Mouse (Mus musculus) embryonic facial prominence, embryonic 13.5 days (tissue): ENCODE data around the gene Trmt5. TPM values are rescaled to one million over a fixed set of nuclear protein-coding genes. Genes with fewer than 3 reads are reported as not detected.

Experiments used
- ATAC-seq: fragments of 200-750 bp; cut with Nextera tagmentation; 2 replicates; pipeline ENCODE4 v1.8.0; 2017; ENCODE audit warnings: low read depth; ENCODE audit not compliant: insufficient number of reproducible peaks, insufficient read depth, low FRiP score, low TSS enrichment
- H3K27ac ChIP-seq: fragments of 300-500 bp; sonication (generic); 2 replicates; pipeline ENCODE4 v1.5.1; 2015; ENCODE audit warnings: moderate library complexity, mild to moderate bottlenecking, inconsistent platforms
- H3K27me3 ChIP-seq: fragments of 300-500 bp; sonication (generic); 2 replicates; pipeline ENCODE4 v1.6.1; 2015; ENCODE audit warnings: mild to moderate bottlenecking, inconsistent platforms
- H3K36me3 ChIP-seq: fragments of 300-500 bp; sonication (generic); 2 replicates; pipeline ENCODE4 v1.6.1; 2015; ENCODE audit warnings: mild to moderate bottlenecking, inconsistent platforms
- H3K4me1 ChIP-seq: fragments of 300-500 bp; sonication (generic); 2 replicates; pipeline ENCODE4 v1.6.1; 2015; ENCODE audit warnings: inconsistent platforms
- H3K4me2 ChIP-seq: fragments of 300-500 bp; sonication (generic); 2 replicates; pipeline ENCODE4 v1.6.1; 2015; ENCODE audit warnings: moderate library complexity, mild to moderate bottlenecking, inconsistent platforms
- H3K4me3 ChIP-seq: fragments of 300-500 bp; sonication (generic); 2 replicates; pipeline ENCODE4 v1.5.1; 2015; ENCODE audit warnings: mild to moderate bottlenecking, inconsistent platforms
- H3K9ac ChIP-seq: fragments of 300-500 bp; sonication (generic); 2 replicates; pipeline ENCODE4 v1.6.1; 2015; ENCODE audit warnings: mild to moderate bottlenecking, inconsistent platforms
- H3K9me3 ChIP-seq: fragments of 300-500 bp; sonication (generic); 2 replicates; pipeline ENCODE4 v1.6.1; 2016; ENCODE audit warnings: inconsistent platforms
- WGBS: fragments of 180-500 bp; shearing (Covaris S2); methylation state at CpG from one replicate; pipeline ENCODE4 v1.1.7; 2015; ENCODE audit warnings: mixed read lengths; 5-methylcytosine and 5-hydroxymethylcytosine counted together
- polyA plus RNA-seq: library from polyadenylated mRNA; unstranded; fragments of >200 nt; fragmentation: Nextera tagmentation; extraction: Ambion mirVana; gene quantifications from 2 replicates; pipeline ENCODE4 v1.2.1, GENCODE M21; 2015

Trmt5 gene
- polyA plus RNA-seq, 1 experiment from 2014 or later = 18.9 TPM

DNA sequence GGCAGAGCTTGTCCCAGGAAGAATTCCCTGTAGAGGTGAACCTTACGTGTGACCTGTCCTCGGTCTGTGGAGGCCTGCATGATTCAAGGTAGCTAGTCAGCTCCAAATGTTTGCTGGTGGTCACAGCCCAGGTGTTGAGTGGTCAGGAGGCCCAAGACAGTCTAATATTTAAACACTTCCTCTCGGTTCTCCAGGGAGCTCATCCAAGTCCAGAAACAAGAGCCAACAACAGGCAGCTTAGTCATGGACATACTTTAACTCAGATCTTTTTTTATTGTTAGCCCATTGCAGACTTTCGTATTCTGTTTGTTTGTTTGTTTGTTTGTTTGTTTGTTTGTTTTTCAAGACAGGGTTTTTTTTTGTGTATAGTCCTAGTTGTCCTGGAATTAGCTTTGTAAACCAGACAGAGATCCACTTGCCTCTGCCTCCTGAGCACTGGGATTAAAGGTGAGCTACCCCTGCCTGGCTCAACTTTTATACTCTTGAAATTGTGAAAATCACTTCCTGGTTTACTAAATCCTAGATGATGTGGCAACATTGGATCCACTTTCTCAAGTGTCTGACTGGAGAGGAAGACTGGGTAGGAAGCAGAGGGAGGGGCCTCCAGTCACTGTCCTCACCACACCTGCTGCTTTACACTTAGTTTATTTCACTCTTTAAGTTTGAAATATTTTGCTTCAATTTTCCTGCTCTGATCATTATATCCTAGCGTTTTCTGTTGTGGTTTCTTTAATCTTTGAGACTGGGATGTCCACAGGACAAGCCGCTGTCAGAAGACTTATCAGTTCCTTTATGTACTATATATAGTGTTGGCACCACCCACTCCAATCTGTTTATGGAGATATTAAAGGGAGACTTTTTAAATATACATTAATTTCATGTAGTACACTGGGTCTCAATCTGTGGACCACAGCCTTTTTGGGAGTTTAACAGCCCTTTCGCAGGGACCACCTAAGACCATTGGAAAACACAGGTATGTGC is 31.5 kb upstream of the Trmt5 start:
- 89% methylated on average over 7 of the region's 7 CpGs for WGBS
- H3K9ac ChIP-seq = no peak overlapping the region
- peaks cover 15% of the 10 kb centered on the region for H3K36me3 ChIP-seq
- no peak overlapping the region for H3K4me2 ChIP-seq
- no peak overlapping the region for H3K27ac ChIP-seq
- H3K4me1 ChIP-seq = no peaks in the 10 kb centered on the region
- ATAC-seq = no peak
- H3K4me3 ChIP-seq = no peak overlapping the region
- no peaks in the 10 kb centered on the region for H3K9me3 ChIP-seq
- no peaks in the 10 kb centered on the region for H3K27me3 ChIP-seq

DNA sequence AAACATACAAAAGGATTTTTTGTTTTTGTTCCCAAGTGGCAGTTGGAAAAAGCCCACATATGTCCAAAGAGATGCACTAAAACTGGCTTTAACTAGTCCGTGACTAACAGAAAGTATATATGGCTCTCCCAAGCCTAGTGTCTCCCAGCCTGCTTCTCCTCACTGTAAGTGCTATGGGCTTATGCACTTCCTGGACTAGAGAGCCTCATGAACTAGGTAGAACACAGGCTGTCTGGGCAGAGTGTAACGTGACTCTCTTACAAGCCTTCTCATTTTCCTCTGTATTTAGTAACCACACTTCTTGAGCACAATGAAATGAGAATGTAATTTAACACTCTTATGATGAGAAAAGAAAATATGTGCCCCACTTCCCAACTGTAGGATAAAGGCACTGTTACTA is 22.2 kb upstream of the Trmt5 start:
- Histone ChIP-seq H3K36me3 (peaks cover 8% of the 10 kb centered on the region; the same call in 1 of the 2 replicates), H3K4me2 (no peak overlapping the region), H3K9me3 (no peaks in the 10 kb centered on the region), H3K27ac (no peak overlapping the region), H3K4me3 (no peak overlapping the region), H3K4me1 (no peaks in the 10 kb centered on the region), H3K27me3 (no peaks in the 10 kb centered on the region), H3K9ac (no peak overlapping the region)
- no peak for ATAC-seq
- WGBS = 62% methylated on average over 2 of the region's 2 CpGs

DNA sequence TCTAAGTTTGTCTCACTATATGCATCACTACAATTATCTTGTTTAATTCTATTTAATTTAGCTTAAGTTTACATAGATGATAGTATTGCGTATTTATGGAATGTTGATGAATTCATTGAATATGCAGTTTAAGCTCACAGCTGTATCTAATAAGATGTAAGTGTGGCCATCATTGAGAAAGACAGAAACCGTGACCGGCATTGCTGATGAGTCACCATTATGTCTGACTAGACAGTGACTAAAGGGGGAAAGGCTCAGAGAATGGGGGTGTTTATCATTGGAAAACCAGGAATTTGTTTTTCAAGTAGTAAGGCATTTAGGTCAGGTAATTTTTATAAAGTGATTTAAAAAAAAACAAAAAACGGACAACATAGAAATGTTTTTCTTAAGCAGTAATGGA is 21.2 kb upstream of the Trmt5 start:
- ATAC-seq = no peak
- H3K4me3 ChIP-seq = no peak overlapping the region
- H3K27me3 ChIP-seq = no peaks in the 10 kb centered on the region
- WGBS = 68% methylated on average over 4 of the region's 4 CpGs
- H3K9me3 ChIP-seq = no peaks in the 10 kb centered on the region
- H3K4me1 ChIP-seq = no peaks in the 10 kb centered on the region
- no peak overlapping the region for H3K4me2 ChIP-seq
- H3K36me3 ChIP-seq = peaks cover 8% of the 10 kb centered on the region; the same call in 1 of the 2 replicates
- H3K9ac ChIP-seq = no peak overlapping the region
- no peak overlapping the region for H3K27ac ChIP-seq

DNA sequence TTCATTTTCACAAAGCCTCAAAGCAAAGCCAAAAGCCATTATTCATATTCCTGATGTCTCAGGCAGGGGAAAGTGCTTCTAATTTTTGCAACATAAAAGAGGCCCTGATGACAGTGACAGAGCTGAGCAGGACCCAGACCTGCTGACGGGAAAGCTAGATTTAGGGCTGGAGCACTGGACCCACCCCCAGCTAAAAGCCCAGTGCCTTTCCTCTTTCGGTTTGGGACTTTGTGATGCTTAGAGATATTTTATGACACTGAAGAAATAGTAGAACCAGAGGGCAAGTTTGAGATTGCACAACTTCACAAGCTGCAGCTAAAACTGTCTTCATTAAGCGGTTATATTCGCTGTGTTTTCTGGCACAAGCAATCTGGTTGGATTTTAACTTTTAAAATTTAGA is 18.1 kb upstream of the Trmt5 start:
- peaks cover 8% of the 10 kb centered on the region for H3K36me3 ChIP-seq
- 88% methylated on average over 4 of the region's 4 CpGs for WGBS
- H3K4me3 ChIP-seq = no peak overlapping the region
- H3K9ac ChIP-seq = no peak overlapping the region
- no peak overlapping the region for H3K4me2 ChIP-seq
- no peaks in the 10 kb centered on the region for H3K4me1 ChIP-seq
- H3K9me3 ChIP-seq = no peaks in the 10 kb centered on the region
- no peak for ATAC-seq
- no peaks in the 10 kb centered on the region for H3K27me3 ChIP-seq
- H3K27ac ChIP-seq = no peak overlapping the region

DNA sequence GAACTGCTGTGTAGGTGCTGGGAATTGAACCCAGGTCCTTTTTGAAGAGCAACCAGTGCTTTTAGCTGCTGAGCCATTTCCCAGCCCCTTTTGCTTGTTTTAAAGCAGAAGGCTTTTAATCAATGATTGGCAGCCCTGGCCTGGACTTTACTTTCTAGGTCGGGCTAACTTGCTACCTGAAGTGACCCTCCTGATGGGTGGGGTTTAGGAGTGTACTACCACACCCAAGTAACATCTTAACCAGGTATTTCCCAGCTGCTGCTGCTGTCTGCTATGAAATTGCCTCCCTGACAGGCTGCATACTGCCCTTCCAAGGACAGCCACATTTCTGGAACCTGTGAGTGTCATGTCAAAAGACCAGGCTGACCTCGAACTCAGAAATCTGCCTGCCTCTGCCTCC is 14.0 kb upstream of the Trmt5 start:
- WGBS = 91% methylated on average over 2 of the region's 2 CpGs
- peaks cover 13% of the 10 kb centered on the region for H3K4me1 ChIP-seq
- no peaks in the 10 kb centered on the region for H3K27me3 ChIP-seq
- no peak overlapping the region for H3K9ac ChIP-seq
- H3K36me3 ChIP-seq = peaks cover 8% of the 10 kb centered on the region
- no peaks in the 10 kb centered on the region for H3K9me3 ChIP-seq
- no peak overlapping the region for H3K4me3 ChIP-seq
- H3K4me2 ChIP-seq = no peak overlapping the region
- H3K27ac ChIP-seq = no peak overlapping the region
- ATAC-seq = no peak

DNA sequence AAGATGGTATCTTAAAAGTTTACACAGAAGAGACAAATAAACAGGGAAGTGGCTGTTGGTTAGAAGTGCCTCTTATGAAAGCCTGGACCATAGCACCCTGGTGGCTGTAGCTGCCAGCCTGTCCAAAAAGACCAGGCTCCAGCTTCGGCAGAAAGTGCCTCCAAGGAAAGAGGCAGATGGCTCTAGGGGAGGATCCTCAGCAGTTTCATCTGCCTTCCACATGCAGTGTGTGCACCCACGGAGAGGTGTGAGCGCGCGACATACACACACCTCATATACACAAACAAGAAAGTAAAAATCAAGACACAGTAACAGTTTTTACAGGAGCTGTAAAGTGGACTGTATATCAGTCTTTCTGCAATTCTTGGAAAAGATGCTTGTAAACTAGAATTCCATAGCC is 12.1 kb upstream of the Trmt5 start:
- Histone ChIP-seq H3K36me3 (peaks cover 18% of the 10 kb centered on the region), H3K27ac (no peak overlapping the region), H3K9ac (no peak overlapping the region), H3K4me2 (no peak overlapping the region), H3K27me3 (no peaks in the 10 kb centered on the region), H3K4me1 (peaks cover 20% of the 10 kb centered on the region), H3K4me3 (no peak overlapping the region), H3K9me3 (no peaks in the 10 kb centered on the region)
- no peak for ATAC-seq
- 90% methylated on average over 5 of the region's 5 CpGs for WGBS

DNA sequence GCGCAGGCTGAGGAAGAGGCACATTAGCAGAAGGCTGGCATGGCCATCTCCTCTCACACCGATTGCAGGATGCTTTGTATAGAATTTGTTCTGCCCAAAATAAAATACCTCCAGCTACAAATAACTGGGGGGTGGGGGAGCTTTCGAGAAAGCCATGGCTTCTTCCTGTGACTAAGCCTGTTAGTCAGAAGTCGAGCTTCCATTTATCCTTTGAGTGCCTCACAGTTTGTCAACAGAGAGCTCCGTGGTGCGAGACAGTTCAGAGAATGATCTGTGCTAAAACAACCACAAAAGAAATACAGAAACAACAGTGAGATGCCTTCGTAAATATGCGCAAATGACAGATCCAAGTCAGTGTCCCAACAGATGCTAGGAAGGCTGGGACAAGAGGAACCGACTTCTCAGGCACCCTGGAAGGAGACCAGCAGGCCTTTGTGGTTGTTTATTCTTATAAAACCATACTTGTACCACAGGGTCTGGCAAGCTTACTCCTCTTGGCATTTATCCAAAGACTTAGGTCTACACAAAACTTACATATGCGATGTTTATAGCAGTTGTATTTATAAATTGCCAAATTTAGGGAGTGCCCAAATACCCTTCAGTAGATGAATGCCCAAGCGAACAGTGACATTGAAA is 9.1 kb upstream of the Trmt5 start:
- no peaks in the 10 kb centered on the region for H3K9me3 ChIP-seq
- H3K27ac ChIP-seq = peak overlapping the region; percentile 62
- no peak overlapping the region for H3K4me3 ChIP-seq
- no peaks in the 10 kb centered on the region for H3K27me3 ChIP-seq
- H3K4me1 ChIP-seq = peaks cover 24% of the 10 kb centered on the region
- H3K4me2 ChIP-seq = no peak overlapping the region
- WGBS = 70% methylated on average over 11 of the region's 11 CpGs
- no peak for ATAC-seq
- no peak overlapping the region for H3K9ac ChIP-seq
- peaks cover 30% of the 10 kb centered on the region for H3K36me3 ChIP-seq

DNA sequence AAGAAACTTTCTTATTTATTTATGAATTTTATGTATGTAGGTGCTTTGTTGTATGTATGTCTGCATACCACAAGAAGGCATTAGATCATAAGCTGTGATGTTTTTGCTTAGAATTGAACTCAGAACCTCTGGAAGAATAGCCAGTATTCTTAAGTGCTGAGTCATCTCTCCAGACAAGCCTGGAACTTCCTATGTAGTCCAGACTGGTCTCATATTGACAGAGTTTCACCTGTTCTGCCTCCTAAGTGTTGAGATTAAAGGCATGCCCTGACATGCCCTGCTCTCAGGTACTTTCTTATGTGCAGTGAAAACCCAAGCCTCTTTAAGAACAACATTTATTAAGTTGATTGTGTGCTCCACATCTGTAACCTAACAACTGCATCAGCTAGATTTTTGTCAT is 8.4 kb upstream of the Trmt5 start:
- no peak for ATAC-seq
- Histone ChIP-seq H3K4me2 (no peak overlapping the region), H3K9ac (no peak overlapping the region), H3K27ac (peak overlapping the region; percentile 62; the same call in 1 of the 2 replicates), H3K4me3 (no peak overlapping the region), H3K9me3 (no peaks in the 10 kb centered on the region), H3K36me3 (peaks cover 23% of the 10 kb centered on the region), H3K27me3 (no peaks in the 10 kb centered on the region), H3K4me1 (peaks cover 24% of the 10 kb centered on the region)

DNA sequence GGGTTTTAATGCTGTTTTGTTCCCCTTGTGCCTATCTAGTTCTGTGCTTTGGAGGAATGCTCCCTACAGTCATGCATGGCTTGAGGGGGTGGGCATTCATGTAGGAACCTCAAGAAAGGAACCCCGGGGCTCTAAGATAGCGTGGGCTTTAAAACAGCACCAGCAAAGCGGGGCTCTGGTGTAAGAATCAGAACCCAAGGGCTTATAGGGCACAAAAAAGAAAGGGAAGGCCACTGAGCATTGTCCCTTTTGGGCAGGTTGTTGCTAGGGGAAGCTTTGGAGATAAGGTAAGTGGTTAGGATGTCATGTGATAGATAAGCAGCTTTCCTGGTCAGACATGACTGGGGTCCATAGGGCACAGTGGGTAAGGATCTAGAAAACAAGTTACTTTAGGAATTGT is 2.1 kb upstream of the Trmt5 start:
- Histone ChIP-seq H3K9me3 (no peaks in the 10 kb centered on the region), H3K4me3 (no peak overlapping the region), H3K4me1 (peaks cover 28% of the 10 kb centered on the region), H3K4me2 (no peak overlapping the region), H3K9ac (no peak overlapping the region), H3K27me3 (no peaks in the 10 kb centered on the region), H3K36me3 (peaks cover 12% of the 10 kb centered on the region), H3K27ac (no peak overlapping the region)
- no peak for ATAC-seq
- WGBS = 95% methylated on average over 3 of the region's 3 CpGs

DNA sequence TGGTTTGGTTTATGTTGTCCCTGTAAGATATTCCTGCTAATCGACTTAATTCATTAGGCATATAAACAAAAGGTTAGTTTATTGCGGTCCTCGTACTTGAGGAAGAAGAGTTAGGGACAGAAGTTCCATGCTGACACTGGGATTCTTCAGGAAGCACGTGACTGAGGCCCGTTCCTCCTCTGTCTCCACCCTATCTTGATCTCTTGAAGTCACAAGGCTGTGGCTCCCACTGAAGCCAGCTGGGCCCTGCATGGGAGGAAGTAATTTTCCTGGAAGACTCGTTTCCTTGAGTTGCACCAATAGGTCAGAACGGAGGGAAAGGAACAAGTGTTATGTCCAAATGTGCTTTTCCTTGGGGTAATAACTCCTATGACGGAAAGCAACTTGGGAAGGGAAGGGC is 1.1 kb upstream of the Trmt5 start:
- peak overlapping the region; percentile 61 for H3K4me2 ChIP-seq
- WGBS = 63% methylated on average over 8 of the region's 8 CpGs
- no peak overlapping the region for H3K27ac ChIP-seq
- no peaks in the 10 kb centered on the region for H3K9me3 ChIP-seq
- peaks cover 9% of the 10 kb centered on the region for H3K36me3 ChIP-seq
- H3K4me3 ChIP-seq = peak overlapping the region; percentile 78
- ATAC-seq = no peak
- H3K4me1 ChIP-seq = peaks cover 31% of the 10 kb centered on the region
- peak overlapping the region; percentile 86; the same call in 1 of the 2 replicates for H3K9ac ChIP-seq
- no peaks in the 10 kb centered on the region for H3K27me3 ChIP-seq

DNA sequence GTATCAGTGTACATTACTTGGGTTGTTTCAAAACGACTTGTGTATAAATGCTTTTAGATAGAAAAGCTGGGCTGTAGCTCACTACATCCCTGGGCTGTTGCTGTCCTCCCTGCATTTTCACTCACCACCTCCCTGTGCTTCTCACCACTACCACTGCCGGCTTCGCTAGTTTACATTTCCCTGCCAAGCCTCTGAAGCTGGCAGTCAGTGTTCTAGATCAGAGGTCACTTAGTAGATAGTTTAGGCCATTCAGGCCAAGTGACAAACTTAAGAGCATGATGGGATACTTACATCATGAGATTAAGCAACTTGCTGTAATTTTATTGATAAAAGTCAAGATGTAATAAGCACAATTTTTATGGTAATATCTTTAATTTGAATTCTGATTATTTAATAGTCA is 11.6 kb downstream of the Trmt5 start:
- no peak for ATAC-seq
- H3K4me2 ChIP-seq = no peak overlapping the region
- peaks cover 49% of the 10 kb centered on the region for H3K36me3 ChIP-seq
- no peaks in the 10 kb centered on the region for H3K4me1 ChIP-seq
- no peak overlapping the region for H3K4me3 ChIP-seq
- H3K9ac ChIP-seq = no peak overlapping the region
- no peak overlapping the region for H3K27ac ChIP-seq
- H3K9me3 ChIP-seq = peaks cover 4% of the 10 kb centered on the region
- 92% methylated on average over 3 of the region's 3 CpGs for WGBS
- H3K27me3 ChIP-seq = no peaks in the 10 kb centered on the region

DNA sequence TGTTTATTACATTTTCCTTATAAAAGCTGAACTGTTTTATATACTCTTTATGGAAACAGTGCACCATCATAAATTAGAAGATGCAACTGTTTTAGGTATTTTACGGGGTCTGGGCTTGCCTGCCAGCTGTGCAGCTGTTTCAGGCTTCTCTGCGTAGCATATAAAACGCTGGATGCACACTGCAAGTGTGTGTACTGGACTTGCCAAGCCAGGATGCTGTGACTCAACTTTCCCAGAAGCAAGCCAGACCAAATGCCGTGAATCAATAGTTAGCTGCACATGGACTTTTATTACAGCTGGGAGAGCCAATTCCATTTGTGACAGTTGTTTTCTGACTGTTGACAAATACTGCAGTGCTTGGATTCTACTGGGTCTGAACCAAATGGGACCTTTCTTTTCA is 16.6 kb downstream of the Trmt5 start:
- no peak overlapping the region for H3K27ac ChIP-seq
- WGBS = 73% methylated on average over 4 of the region's 4 CpGs

More for the DNA sequence above, 16.6 kb downstream of the Trmt5 start:
- Histone ChIP-seq H3K4me3 (no peak overlapping the region), H3K9me3 (no peaks in the 10 kb centered on the region), H3K9ac (no peak overlapping the region), H3K36me3 (peaks cover 11% of the 10 kb centered on the region; the same call in 1 of the 2 replicates), H3K4me2 (no peak overlapping the region), H3K27me3 (no peaks in the 10 kb centered on the region), H3K4me1 (peaks cover 2% of the 10 kb centered on the region; the same call in 1 of the 2 replicates)
- no peak for ATAC-seq
